Mouse (Mus musculus) T-helper 17 cell (primary cell): ENCODE data around the gene Rsph14.

Experiments used
- in situ Hi-C, 2 experiments: fragments of 300-600 bp; cut with MboI, MseI; formaldehyde crosslinking; loops; 1 replicate in 1 of 2; 2 replicates in 1 of 2; pipeline ENCODE4 v1.15.1; 2025; ENCODE audit warnings: high pct_unique_total_duplicates in 2 of 2

Gene Rsph14

GRCm38 (mm10) chr10:75054125-75054524 is 21.7 kb upstream of the Rsph14 start:
- in situ Hi-C loops: loop anchor here in 1 of 2 experiments (10.0 kb wide), 1 partner anchor 771 kb away; the partner anchor contains the start of gene Gstt4

- in situ Hi-C loops: loop anchor here in 1 of 2 experiments (10.0 kb wide), 1 partner anchor 771 kb away; the partner anchor contains the start of gene Gstt4
Observed at GRCm38 (mm10) chr10:75053655-75054054, 21.3 kb upstream of the Rsph14 start.

GRCm38 (mm10) chr10:75052902-75053301 is 20.5 kb upstream of the Rsph14 start:
- in situ Hi-C loops: loop anchor here in 1 of 2 experiments (10.0 kb wide), 1 partner anchor 772 kb away; the partner anchor contains the start of gene Gstt4

- in situ Hi-C loops: loop anchor here in 1 of 2 experiments (10.0 kb wide), 1 partner anchor 773 kb away; the partner anchor contains the start of gene Gstt4
Observed at GRCm38 (mm10) chr10:75051364-75052074, 19.1 kb upstream of the Rsph14 start.

- in situ Hi-C loops: loop anchor here in 1 of 2 experiments (10.0 kb wide), 1 partner anchor 1326 kb away; no protein-coding TSS in a partner anchor
Observed at GRCm38 (mm10) chr10:75048711-75049110, 16.3 kb upstream of the Rsph14 start.

- in situ Hi-C loops: loop anchor here in 1 of 2 experiments (10.0 kb wide), 1 partner anchor 1329 kb away; no protein-coding TSS in a partner anchor
Observed at GRCm38 (mm10) chr10:75045831-75046230, 13.4 kb upstream of the Rsph14 start.

- in situ Hi-C loops: loop anchor here in 1 of 2 experiments (10.0 kb wide), 1 partner anchor 1330 kb away; no protein-coding TSS in a partner anchor
Observed at GRCm38 (mm10) chr10:75044459-75044858, 12.1 kb upstream of the Rsph14 start.

GRCm38 (mm10) chr10:75042060-75042459 is 9.7 kb upstream of the Rsph14 start:
- in situ Hi-C loops: loop anchor here in 1 of 2 experiments (10.0 kb wide), 1 partner anchor 1333 kb away; no protein-coding TSS in a partner anchor

- in situ Hi-C loops: no loop called here
Observed at GRCm38 (mm10) chr10:75036883-75037379, 4.5 kb upstream of the Rsph14 start, which contains the start of gene Rab36. Rab36 (plus strand) TSS chr10:75037058.

- in situ Hi-C loops: no loop called here
Observed at GRCm38 (mm10) chr10:75031345-75032114, 856 bp downstream of the Rsph14 start.

- in situ Hi-C loops: no loop called here
Observed at GRCm38 (mm10) chr10:75030234-75030633, 2.2 kb downstream of the Rsph14 start.

- in situ Hi-C loops: no loop called here
Observed at GRCm38 (mm10) chr10:75029677-75030076, 2.7 kb downstream of the Rsph14 start.

GRCm38 (mm10) chr10:75028743-75029142 is 3.6 kb downstream of the Rsph14 start:
- in situ Hi-C loops: no loop called here

GRCm38 (mm10) chr10:75026491-75026890 is 5.9 kb downstream of the Rsph14 start:
- in situ Hi-C loops: no loop called here

GRCm38 (mm10) chr10:75021138-75021537 is 11.2 kb downstream of the Rsph14 start:
- in situ Hi-C loops: loop anchor here (5.0 kb wide), 1 partner anchor 84 kb away; no protein-coding TSS in a partner anchor

- in situ Hi-C loops: loop anchor here (5.0 kb wide), 1 partner anchor 83 kb away; no protein-coding TSS in a partner anchor
Observed at GRCm38 (mm10) chr10:75020271-75020670, 12.1 kb downstream of the Rsph14 start.

- in situ Hi-C loops: no loop called here
Observed at GRCm38 (mm10) chr10:75016481-75016880, 15.9 kb downstream of the Rsph14 start.

GRCm38 (mm10) chr10:75015465-75015864 is 16.9 kb downstream of the Rsph14 start:
- in situ Hi-C loops: no loop called here

GRCm38 (mm10) chr10:75010704-75011103 is 21.7 kb downstream of the Rsph14 start:
- in situ Hi-C loops: no loop called here

GRCm38 (mm10) chr10:75006889-75007662 is 25.3 kb downstream of the Rsph14 start:
- in situ Hi-C loops: no loop called here

- in situ Hi-C loops: no loop called here
Observed at GRCm38 (mm10) chr10:75004067-75004466, 28.3 kb downstream of the Rsph14 start.
